Mouse (Mus musculus): ENCODE results near the gene Pgs1.

Pgs1 gene

DNA sequence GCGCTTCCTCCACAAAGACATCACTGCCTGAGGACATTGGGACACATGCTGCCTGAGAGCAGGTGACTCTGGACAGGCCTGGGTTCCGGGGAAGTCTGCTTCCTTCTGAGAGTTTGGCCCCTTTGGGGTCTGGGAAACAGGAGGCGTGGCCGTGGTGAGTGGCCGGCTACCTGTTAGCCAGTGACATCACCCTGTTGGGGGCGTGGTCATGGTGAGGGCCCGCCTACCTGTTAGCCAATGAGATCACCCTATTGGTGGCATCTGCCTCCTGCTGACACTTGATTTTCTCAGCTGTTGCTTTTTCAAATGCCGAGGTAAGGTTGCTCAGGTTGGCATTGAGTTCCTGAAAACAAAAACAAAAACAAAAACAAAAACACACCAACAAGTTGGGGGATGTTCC lies 63.5 kb downstream of the Pgs1 start:
- no peak for DNase-seq (ENCODE audit: low spot score)

DNA sequence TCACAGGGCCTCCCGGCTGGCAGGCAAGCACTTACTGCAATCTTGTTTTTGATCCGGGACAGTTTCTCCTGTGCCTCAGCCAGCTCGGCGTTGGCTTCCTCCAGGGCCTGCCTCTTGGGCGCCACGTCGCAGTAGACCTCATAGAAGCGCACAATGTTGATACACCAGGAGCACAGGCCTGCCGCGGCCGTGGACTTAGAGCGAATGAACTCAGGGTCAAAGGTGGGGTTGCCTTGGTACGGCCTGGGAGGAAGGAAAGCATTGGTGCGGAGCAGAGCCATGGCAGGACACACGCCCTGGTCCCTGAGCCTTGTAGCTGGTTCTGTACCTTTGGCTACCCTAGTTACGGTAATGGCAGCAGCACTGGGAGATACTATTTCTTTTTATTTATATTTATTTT lies 64.1 kb downstream of the Pgs1 start:
- no peak for DNase-seq (ENCODE audit: low spot score)

GRCm38 (mm10) chr11:118058367-118058766 lies 72.3 kb downstream of the Pgs1 start:
- no peak for DNase-seq (ENCODE audit: low spot score)

DNA sequence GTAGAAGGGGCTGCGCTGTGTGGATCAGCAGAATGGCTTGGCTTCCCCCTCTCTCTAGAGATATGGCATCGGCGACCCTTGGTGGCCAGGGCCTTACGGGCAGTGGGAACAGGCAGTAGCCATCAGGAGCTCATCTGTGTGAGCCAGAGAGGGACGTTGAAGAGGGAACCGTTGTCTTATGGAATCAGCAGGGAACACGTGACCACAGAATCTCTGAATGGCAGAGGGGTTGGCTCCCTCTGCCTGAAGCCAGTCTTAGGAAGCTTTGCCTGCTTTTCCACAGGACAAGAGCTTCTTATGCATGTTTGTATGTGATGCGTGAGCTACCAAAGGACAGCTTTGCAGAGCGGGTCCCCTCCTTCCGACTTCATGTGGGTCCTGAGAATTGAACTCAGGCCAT lies 72.8 kb downstream of the Pgs1 start:
- no peak for DNase-seq (ENCODE audit: low spot score)

DNA sequence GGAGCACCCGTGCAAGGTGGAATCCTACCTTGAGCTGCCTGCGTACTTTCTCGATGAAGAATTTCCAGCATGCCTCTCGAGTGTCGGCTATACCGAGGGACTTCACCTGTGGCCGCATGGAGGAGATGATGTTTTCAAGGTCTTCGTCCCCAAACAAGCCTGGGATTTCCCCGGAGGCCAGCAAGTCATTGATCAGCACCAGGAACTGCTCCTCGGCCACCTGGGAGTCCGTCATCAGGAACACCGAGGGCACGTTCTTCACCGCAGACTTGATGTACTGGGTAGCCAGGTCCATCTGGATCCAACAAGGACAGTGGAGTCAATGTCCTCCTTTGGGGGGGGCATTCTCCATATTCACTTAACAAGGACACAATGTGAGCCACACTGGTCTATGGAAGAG lies 73.9 kb downstream of the Pgs1 start:
- no peak for DNase-seq (ENCODE audit: low spot score)

- DNase-seq (ENCODE audit: low spot score): no peak
These were observed 81.5 kb downstream of the Pgs1 start for GRCm38 (mm10) chr11:118067588-118067987.

DNA sequence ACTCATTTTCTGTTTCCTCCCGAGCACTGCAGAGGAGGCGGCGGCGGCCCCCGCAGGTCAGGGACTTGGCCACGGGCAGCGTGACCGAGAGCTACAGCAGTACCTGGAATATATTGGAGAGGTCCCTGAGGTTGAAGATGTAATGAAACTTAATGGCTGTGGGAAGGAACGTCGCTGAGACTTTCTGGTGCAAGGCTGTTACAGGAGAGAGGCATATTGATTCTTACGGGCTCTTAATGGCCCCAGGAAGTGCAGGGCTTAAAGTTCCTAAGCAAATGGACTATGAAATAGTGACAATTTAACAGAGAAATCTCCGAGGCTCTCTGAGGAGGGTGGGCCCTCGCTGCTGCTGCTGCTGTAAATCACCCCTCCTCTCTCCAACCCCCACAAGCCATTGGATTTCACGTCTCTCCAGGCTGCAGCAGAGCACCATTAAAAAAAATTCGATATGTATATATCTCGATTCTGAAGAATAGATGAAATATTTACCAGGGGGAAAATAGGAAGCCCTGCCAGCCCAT lies 82.8 kb downstream of the Pgs1 start:
- no peak for DNase-seq (ENCODE audit: low spot score)

- DNase-seq (ENCODE audit: low spot score): no peak
These were observed 85.3 kb downstream of the Pgs1 start for GRCm38 (mm10) chr11:118071227-118071912.

Data from testis, postnatal 14 days (tissue).